Mouse (Mus musculus): Measurements from ENCODE around the gene Pogz.

DNA sequence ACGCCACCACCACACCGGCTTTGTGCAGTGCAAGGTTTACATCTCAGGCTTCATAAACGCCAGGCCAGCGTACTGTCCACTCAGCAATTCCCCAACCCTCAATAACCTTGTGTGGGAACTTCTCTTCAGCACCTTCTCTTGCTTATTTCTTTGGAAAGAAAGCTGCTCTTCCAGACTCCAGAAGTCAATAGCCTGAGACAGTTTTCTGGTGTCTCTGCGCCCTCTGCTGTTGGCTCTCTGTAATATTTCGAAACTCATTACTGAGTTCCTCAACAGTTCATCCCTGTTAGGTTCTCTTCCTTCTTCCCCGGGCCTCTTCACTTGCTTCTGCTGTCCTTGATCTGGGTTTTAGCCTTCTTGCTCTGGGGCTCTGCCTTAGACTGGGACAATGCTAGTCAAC, 65.4 kb downstream of the Pogz start:
- TF ChIP-seq CTCF (IDR thresholded peaks at IDR 0.05; ENCODE audit: extremely low read depth, insufficient read depth, low read length) = peak; percentile 76
- no peak for TF ChIP-seq POLR2A (IDR thresholded peaks at IDR 0.05; ENCODE audit: extremely low read depth, insufficient read depth, low read length)

All from cortical plate, adult 2 months (tissue).